Mouse (Mus musculus) kidney, adult 2 months (tissue): Measurements from ENCODE around the gene Hdac4.

ENCODE experiments used
- CTCF ChIP-seq: fragments of 200-500 bp; conservative IDR thresholded peaks from 2 replicates; pipeline ENCODE4 v1.5.1; 2011; ENCODE audit warnings: low read depth, mild to moderate bottlenecking, control low read depth, low read length, moderate library complexity, mixed read lengths; ENCODE audit not compliant: insufficient read depth, insufficient read length
- POLR2A ChIP-seq: fragments of 200-500 bp; IDR thresholded peaks from one replicate; pipeline ENCODE4 v1.6.1; 2011; ENCODE audit warnings: low read depth, low read length, control low read depth

GRCm38 (mm10) chr1:92127785-92128184 is 67.7 kb downstream of the Hdac4 start:
- TF ChIP-seq CTCF, result no peak
- TF ChIP-seq POLR2A, result no peak
